Mouse (Mus musculus) G1E-ER4 (cell line): ENCODE results near the gene Cox10. TPM values are rescaled to one million over a fixed set of nuclear protein-coding genes. Genes with fewer than 3 reads are reported as not detected.

Experiments
- GATA1 ChIP-seq: IDR thresholded peaks from one replicate; pipeline ENCODE4 v1.8.0; 2012; ENCODE audit warnings: low read length, inconsistent platforms
- polyA plus RNA-seq: library from polyadenylated mRNA; stranded (reverse); fragments of >175 nt; gene quantifications from 2 replicates; pipeline ENCODE4 v1.2.3, GENCODE M21; 2012

Gene Cox10
- 54.1 and 63.1 TPM in 2 replicates for polyA plus RNA-seq

- no peak for TF ChIP-seq GATA1
Measured at GRCm38 (mm10) chr11:64078956-64079726, at the start of gene Cox10. TSS of gene Cox10 (minus strand) at chr11:64079468.

GRCm38 (mm10) chr11:64128016-64128415 is 48.7 kb upstream of the Cox10 start:
- TF ChIP-seq GATA1, result no peak

DNA sequence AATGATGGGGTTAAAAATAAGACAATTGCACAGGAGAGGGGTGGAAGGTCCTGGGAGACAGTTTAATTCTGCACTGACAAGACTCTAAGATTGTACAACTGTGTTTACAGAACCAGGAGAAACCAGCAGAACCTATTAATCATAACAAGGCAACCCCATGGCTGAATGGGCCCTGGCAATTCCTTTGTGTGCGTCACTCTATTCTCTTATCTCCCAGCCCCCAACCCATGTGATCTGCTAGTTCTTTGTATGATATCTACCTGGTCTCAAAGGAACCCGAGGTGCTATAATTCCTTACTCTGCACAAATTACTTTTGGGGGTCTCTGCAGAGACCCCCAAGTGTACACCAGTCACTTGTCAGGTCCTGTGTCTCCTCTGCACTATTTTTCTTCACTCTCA is 46.2 kb upstream of the Cox10 start:
- no peak for TF ChIP-seq GATA1

DNA sequence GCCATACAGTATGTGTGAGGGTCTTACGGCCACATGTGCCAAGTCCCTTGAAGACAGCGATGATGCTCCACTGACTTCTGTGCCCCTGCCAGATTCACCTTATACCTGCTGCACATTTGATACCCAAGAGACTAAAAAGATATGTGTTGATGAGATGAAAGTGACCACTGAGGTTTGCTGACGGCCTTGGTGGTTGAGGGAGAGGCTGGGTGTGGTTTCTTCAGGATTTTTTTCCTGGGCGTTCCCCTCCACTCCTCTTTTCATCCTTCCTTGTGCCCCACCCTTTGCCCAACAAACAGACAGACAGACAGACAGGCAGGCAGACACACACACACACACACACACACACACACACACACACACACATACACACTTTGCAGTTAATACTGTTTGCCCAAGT is 37.4 kb upstream of the Cox10 start:
- no peak for TF ChIP-seq GATA1

- TF ChIP-seq GATA1, result no peak
Measured at GRCm38 (mm10) chr11:64115822-64116221, 36.6 kb upstream of the Cox10 start.

DNA sequence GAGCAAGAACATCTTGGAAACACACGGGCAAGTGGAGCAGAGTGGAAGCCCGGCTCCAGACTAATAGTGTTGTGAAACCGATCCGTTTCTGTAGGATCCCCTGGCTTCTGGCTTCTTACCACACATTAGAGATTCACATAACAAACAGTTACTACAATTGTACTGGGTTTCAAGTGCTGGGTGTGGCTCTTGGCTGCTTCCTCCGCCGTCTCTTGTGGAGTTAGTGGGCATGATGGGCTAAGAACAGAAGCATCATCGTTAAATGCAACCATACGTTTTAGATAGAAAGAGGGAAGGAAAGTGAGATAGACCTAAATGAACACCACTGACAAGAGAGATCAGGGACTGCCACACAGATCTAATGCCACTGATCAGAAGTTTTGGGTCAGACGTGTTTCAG is 35.8 kb upstream of the Cox10 start:
- TF ChIP-seq GATA1, result no peak

DNA sequence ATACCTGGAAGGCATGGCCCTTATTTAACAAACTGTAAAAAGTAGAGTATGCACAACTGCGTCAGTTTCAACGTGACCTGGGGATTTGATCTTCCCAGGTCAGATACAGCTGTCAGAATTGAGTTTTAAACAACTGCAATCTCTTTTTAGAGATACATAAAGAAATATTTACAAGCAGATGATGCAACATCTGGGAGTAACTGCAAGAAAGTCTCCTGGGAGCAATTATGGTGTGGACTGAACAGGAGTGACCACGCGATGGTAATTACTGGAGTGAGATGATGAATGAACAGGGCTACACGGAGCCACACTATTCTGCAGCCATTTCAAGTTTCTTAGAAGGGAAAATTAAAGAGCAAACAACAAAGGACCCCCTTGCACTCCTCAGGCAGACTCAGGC is 20.8 kb upstream of the Cox10 start:
- TF ChIP-seq GATA1, result no peak

DNA sequence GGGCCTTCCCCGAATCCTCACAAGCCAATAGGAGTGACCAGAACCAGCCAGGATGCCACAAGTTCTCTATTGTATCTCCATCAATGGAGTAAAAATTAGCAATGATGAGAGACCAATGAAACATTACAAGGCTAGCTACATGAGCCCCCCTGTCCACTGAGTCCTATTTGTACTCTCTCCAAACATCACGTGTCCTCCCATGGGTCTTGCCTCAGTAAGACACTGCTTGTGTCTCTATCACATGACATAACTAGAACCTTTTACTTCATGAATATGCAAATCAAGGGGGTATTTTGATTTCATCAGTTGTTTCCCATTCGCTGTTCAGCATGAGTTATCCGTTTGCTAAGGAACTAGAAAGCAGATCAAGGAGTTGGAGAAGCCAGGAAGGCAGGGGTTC is 13.8 kb upstream of the Cox10 start:
- TF ChIP-seq GATA1, result no peak

- TF ChIP-seq GATA1, result no peak
Measured at GRCm38 (mm10) chr11:64091150-64091549, 11.9 kb upstream of the Cox10 start.

GRCm38 (mm10) chr11:64089682-64090081 is 10.4 kb upstream of the Cox10 start:
- TF ChIP-seq GATA1, result no peak

- TF ChIP-seq GATA1, result no peak
Measured at GRCm38 (mm10) chr11:64085888-64086287, 6.6 kb upstream of the Cox10 start.

DNA sequence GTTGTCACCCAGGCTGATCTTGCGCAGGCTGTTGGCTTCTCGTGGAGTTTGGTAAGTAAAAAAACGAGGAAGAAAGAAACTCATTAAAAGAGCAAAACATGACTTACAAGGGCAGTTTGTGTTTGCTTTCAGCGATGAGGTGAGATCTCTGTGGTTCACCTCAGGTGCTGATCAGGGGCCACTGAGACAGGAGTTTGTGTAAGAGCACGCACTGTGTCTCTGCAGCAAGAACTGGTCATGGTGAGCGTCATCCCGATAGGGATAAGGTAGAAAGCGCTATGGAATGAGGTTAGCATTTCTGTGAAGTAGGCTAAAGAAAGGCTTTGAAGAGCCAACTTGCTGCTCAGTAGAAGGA is 436 bp upstream of the Cox10 start:
- TF ChIP-seq GATA1, result no peak

- no peak for TF ChIP-seq GATA1
Measured at GRCm38 (mm10) chr11:64076212-64076611, 3.1 kb downstream of the Cox10 start.

- no peak for TF ChIP-seq GATA1
Measured at GRCm38 (mm10) chr11:64073379-64073778, 5.9 kb downstream of the Cox10 start.

DNA sequence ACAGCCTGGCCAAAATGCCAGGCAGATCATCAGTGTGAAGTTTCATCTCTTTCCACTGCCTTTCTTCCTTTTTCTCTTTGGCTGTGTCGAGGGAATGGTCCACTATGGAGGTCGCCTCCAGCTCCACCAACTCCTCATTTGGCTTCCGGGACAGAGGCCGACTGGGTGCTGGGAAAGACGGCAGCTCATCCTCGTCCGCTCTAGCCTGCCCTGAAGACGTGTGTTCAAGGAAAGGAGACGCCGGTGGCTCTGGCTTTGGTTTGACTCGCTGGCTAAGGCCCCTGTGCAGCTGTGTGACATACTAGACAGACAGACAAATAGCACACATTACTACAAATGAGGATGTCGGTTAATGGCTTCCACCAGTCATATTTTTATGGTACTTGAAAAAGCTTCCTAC is 7.7 kb downstream of the Cox10 start:
- no peak for TF ChIP-seq GATA1

DNA sequence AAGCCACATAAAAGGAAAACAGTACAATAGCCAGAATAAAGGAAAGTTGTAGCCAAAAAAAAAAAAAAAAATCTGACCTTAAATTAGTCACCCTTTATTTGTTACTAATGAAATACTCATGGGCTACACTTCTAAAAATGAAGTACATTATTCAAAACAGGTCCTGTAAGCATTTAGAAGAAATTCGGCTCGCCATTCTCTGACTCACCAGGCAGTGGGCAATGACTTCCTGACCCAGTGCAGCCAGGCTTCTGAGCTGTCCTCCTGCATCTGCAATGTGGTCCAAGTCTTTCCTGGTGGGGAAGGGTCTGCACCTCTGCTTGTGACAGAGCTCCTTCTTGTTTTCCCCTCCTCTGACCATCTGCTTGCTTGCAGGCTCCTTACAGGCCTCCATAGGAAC is 13.3 kb downstream of the Cox10 start:
- TF ChIP-seq GATA1, result no peak

GRCm38 (mm10) chr11:64063130-64063529 is 16.1 kb downstream of the Cox10 start:
- TF ChIP-seq GATA1, result no peak

DNA sequence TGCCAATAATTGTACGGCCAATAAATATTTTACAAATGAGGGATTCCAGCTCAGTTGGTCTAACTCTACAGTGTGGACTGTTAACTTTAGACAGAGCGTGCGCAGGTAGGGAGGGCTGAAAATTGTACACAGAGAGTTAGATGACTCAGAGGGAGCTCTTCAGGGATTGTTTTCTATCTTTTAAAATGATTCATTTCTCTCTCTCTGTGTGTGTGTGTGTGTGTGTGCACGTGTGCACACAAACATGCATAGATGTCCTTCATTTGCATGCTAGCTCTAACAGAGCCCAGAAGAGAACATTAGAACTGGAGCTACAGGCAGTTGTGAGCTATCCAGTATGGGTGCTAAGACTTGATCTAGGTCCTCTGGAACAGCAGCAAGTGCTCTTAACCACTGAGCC is 17.0 kb downstream of the Cox10 start:
- TF ChIP-seq GATA1, result no peak
